Mouse (Mus musculus) liver, embryonic 11.5 days (tissue): Measurements from ENCODE around the gene Taz. TPM values are rescaled to one million over a fixed set of nuclear protein-coding genes. Genes with fewer than 3 reads are reported as not detected.
A peak's percentile ranks its signal among the peaks of the same experiment; 100 is the strongest.

Experiments used
- ATAC-seq: fragments of 200-750 bp; cut with Nextera tagmentation; replicated peaks from 2 replicates; pipeline ENCODE4 v1.8.0; 2017; ENCODE audit warnings: moderate number of reproducible peaks, mild to moderate bottlenecking, moderate TSS enrichment, moderate library complexity; ENCODE audit not compliant: low FRiP score
- DNase-seq: peaks from one replicate; pipeline ENCODE4 v3.0.0-alpha.2; 2017; ENCODE audit warnings: low spot score
- H3K27ac ChIP-seq: fragments of 300-500 bp; sonication (generic); 2 replicates; pipeline ENCODE4 v1.5.1; 2014; ENCODE audit warnings: mild to moderate bottlenecking, low read depth, low read length, control low read depth
- H3K27me3 ChIP-seq: fragments of 300-500 bp; sonication (generic); replicated peaks from 2 replicates; pipeline ENCODE4 v1.6.1; 2014; ENCODE audit warnings: low read length, mixed read lengths; ENCODE audit not compliant: control insufficient read depth, insufficient read depth
- H3K36me3 ChIP-seq: fragments of 300-500 bp; sonication (generic); 2 replicates; pipeline ENCODE4 v1.6.1; 2014; ENCODE audit warnings: mild to moderate bottlenecking, low read length, moderate library complexity, mixed read lengths; ENCODE audit not compliant: control insufficient read depth, insufficient read depth
- H3K4me1 ChIP-seq: fragments of 300-500 bp; sonication (generic); replicated peaks from 2 replicates; pipeline ENCODE4 v1.6.1; 2014; ENCODE audit warnings: low read length, mixed read lengths; ENCODE audit not compliant: control insufficient read depth, insufficient read depth
- H3K4me2 ChIP-seq: fragments of 300-500 bp; sonication (generic); 2 replicates; pipeline ENCODE4 v1.6.1; 2014; ENCODE audit warnings: mild to moderate bottlenecking, control low read depth, moderate library complexity
- H3K4me3 ChIP-seq: fragments of 300-500 bp; sonication (generic); 2 replicates; pipeline ENCODE4 v1.5.1; 2014; ENCODE audit warnings: low read depth, low read length, control low read depth
- H3K9ac ChIP-seq: fragments of 300-500 bp; sonication (generic); 2 replicates; pipeline ENCODE4 v1.6.1; 2014; ENCODE audit warnings: low read depth, low read length, control low read depth
- H3K9me3 ChIP-seq: fragments of 300-500 bp; sonication (generic); 2 replicates; pipeline ENCODE4 v1.6.1; 2016; ENCODE audit warnings: low read length, inconsistent platforms, mixed read lengths; ENCODE audit not compliant: control insufficient read depth
- WGBS: fragments of 180-500 bp; shearing (Covaris S2); extraction: QIAGEN DNeasy Blood & Tissue Kit; methylation state at CpG from one replicate; pipeline ENCODE4 v1.1.7; 2014; 5-methylcytosine and 5-hydroxymethylcytosine counted together
- polyA plus RNA-seq: library from polyadenylated mRNA; unstranded; fragments of >200 nt; fragmentation: Nextera tagmentation; extraction: Ambion mirVana; gene quantifications from 2 replicates; pipeline ENCODE4 v1.2.1, GENCODE M21; 2014

Gene Taz
- polyA plus RNA-seq, 1 experiment from 2014 or later: 48.5 TPM

- ATAC-seq (peak; percentile 89), DNase-seq (peak; percentile 83)
- Histone ChIP-seq H3K4me3 (peak within 1 kb of the TSS; percentile 68), H3K36me3 (no peaks in the 10 kb centered on the region), H3K9ac (peak within 1 kb of the TSS; percentile 83), H3K27me3 (no peaks in the 10 kb centered on the region), H3K9me3 (no peaks in the 10 kb centered on the region), H3K4me2 (peak within 1 kb of the TSS; percentile 68), H3K4me1 (no peaks in the 10 kb centered on the region; the same call in 1 of the 2 replicates), H3K27ac (peak within 1 kb of the TSS; percentile 86)
- 14% methylated on average over 42 of the region's 42 CpGs for WGBS
Measured at GRCm38 (mm10) chrX:74270062-74270901, 11.4 kb upstream of the Taz start, which contains the start of gene Rpl10. Gene Rpl10 (plus strand): TSS chrX:74270812.

- Histone ChIP-seq H3K4me2 (peak overlapping the region; percentile 68), H3K4me3 (peak overlapping the region; percentile 68), H3K9me3 (no peaks in the 10 kb centered on the region), H3K4me1 (no peaks in the 10 kb centered on the region; the same call in 1 of the 2 replicates), H3K36me3 (no peaks in the 10 kb centered on the region), H3K9ac (peak overlapping the region; percentile 83), H3K27ac (peak overlapping the region; percentile 70), H3K27me3 (no peaks in the 10 kb centered on the region)
- ATAC-seq: no peak
- WGBS: 20% methylated on average over 27 of the region's 27 CpGs
- DNase-seq: no peak
Measured at GRCm38 (mm10) chrX:74270902-74271551, 10.7 kb upstream of the Taz start.

DNA sequence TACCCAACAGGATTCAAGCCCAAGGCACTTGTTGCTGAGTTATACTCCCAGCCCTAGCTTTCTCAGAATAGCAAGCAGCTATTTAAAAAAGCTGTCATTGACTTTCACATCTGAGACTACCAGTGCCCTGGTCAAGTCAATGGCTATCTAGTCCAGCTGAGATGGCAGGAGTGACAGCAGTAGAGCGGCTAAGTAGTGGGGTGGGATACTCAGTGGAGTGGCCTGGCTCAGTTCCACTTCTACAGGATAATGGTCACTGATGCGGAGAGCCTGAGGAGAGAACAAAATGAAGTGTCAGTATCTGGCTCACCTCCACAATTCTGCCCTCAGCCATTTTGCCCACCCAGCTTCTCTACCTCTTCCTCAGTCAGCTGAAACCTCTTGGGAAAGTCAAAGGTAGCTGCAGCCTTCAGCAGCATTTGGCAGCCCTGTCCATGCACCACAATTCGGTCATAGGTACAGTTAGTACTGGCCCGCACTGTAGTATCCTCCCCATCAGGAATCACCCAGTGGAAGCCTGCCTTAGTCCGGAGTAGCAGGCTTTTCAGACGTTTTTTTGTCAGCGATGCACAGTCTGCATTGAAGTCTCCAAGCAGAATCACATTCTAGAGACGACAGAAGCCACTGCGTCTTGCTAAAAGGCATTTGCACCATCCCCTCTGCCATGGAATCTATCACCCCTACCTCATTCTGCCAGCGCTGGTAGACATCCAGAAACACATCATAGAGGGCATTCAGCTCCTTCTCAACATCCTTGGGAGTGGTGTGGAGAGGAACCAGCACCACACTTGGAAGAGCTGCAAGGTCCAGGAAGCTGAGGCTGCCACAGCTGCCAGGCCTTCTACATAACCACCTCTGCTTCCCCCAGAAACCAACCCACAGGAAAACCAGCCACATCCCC is 8.0 kb upstream of the Taz start:
- ATAC-seq (no peak), DNase-seq (no peak)
- Histone ChIP-seq H3K9me3 (no peaks in the 10 kb centered on the region), H3K4me3 (no peak overlapping the region), H3K4me1 (no peaks in the 10 kb centered on the region; the same call in 1 of the 2 replicates), H3K27me3 (no peaks in the 10 kb centered on the region), H3K4me2 (no peak overlapping the region; the same call in 1 of the 2 replicates), H3K36me3 (no peaks in the 10 kb centered on the region), H3K27ac (peak overlapping the region; percentile 25), H3K9ac (no peak overlapping the region)
- 26% methylated on average over 10 of the region's 10 CpGs for WGBS

DNA sequence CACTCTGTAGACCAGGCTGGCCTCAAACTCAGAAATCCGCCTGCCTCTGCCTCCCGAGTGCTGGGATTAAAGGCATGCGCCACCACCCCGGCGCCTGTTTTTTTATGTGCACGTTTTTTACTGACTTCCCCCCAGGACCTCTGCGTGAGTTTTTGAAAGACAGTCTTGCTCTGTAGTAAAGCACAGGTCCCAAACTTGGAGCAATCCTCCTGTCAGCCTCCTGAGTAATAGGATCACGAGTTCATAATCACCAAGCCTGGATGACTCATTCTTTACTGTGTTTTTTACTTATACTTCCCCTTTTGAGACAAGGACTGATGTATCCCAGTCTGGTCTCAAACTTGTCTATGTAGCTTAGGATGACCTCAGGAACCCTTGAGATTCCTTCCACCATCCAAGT is 3.8 kb upstream of the Taz start:
- no peaks in the 10 kb centered on the region for H3K9me3 ChIP-seq
- no peak overlapping the region for H3K4me3 ChIP-seq
- H3K27me3 ChIP-seq: no peaks in the 10 kb centered on the region
- WGBS: 68% methylated on average over 8 of the region's 8 CpGs
- ATAC-seq (no peak), DNase-seq (no peak)
- H3K27ac ChIP-seq: no peak overlapping the region
- H3K9ac ChIP-seq: no peak overlapping the region
- H3K4me1 ChIP-seq: no peaks in the 10 kb centered on the region
- H3K4me2 ChIP-seq: no peak overlapping the region
- H3K36me3 ChIP-seq: no peaks in the 10 kb centered on the region

DNA sequence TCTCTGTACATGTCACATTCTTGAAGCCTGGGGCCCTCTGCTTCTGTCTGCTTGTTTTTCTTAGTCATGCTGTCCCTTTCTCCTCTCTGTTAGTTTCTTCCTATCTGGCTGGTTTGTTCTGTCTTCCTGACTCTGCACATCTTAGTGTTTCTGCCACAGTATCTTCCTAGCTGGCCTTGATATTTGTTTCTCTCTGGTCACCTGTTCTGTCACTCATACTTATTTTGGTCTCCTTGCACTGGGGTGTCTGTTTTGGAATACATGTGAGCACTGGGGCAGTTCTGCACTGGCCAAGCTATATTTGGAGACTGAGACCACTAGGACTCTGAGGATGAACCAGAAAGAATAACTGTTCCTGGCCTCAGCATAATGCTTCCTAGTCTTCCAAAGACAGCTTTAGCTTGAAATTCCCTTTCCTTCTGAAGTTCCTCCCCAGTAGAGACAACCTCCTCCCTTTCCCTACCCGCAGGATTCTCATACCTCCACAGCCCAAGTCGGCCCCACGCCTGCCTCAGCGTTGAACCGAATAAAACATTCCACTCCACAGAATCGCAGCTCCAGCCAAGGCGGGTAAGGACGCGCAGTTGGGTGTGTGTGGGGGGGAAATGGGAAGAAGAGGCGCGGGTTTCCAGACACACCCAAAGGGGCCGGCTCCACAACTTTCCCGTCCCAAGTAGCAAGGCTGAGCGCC is 526 bp upstream of the Taz start:
- Histone ChIP-seq H3K36me3 (no peaks in the 10 kb centered on the region), H3K27ac (peak overlapping the region; percentile 93), H3K9ac (peak overlapping the region; percentile 66), H3K9me3 (no peaks in the 10 kb centered on the region), H3K4me2 (peak overlapping the region; percentile 87), H3K4me3 (peak overlapping the region; percentile 71), H3K4me1 (0 out of 2 replicates have a peak, but pooled peaks cover 3% of the 10 kb centered on the region), H3K27me3 (no peaks in the 10 kb centered on the region)
- WGBS: 15% methylated on average over 14 of the region's 14 CpGs
- ATAC-seq (0 out of 2 replicates have a peak, but pooled peaks have one; percentile 29), DNase-seq (no peak)

DNA sequence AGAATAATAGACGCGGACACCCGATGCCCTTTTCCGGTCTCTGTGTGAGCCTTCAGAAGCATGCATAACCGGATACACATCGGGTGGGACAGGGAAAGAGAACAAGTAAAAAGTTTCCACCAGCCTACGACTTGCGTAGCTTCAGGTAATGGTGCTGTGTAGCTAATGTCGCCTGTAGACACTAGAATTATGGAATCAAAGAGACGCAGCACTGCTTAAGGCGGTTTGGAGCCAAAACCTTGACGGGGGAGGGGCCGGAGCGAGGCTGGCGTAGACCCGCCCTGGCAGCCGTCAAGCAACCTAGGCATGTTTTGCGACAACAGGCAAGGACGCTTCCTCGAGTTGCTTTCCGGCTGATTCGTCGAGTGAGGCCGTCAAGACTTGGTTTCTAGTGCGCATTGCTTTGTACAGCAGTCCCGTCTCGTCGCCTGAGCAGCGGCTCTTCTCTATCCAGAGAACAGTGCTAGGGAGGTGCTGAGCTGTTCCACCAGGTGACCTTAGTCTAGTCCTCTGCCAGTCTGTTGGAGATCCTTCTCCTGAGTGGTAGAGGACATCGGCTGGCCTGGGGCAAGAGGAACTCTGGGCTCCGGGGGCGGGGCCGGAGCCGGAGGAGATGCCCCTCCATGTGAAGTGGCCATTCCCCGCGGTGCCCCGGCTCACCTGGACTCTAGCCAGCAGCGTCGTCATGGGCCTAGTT is 831 bp downstream of the Taz start:
- Histone ChIP-seq H3K36me3 (no peaks in the 10 kb centered on the region), H3K9ac (peak overlapping the region; percentile 73), H3K27ac (peak overlapping the region; percentile 93), H3K27me3 (no peaks in the 10 kb centered on the region), H3K9me3 (no peaks in the 10 kb centered on the region), H3K4me2 (peak overlapping the region; percentile 87), H3K4me1 (0 out of 2 replicates have a peak, but pooled peaks cover 3% of the 10 kb centered on the region), H3K4me3 (peak overlapping the region; percentile 71)
- peak; percentile 64 for ATAC-seq
- WGBS: 15% methylated on average over 39 of the region's 39 CpGs
- peak; percentile 74 for DNase-seq

- no peak for DNase-seq
- 24% methylated on average over 5 of the region's 5 CpGs for WGBS
Measured at GRCm38 (mm10) chrX:74283092-74283437, 1.4 kb downstream of the Taz start.

More at GRCm38 (mm10) chrX:74283092-74283437, 1.4 kb downstream of the Taz start:
- peak overlapping the region; percentile 67; the same call in 1 of the 2 replicates for H3K27ac ChIP-seq
- peak overlapping the region; percentile 73 for H3K9ac ChIP-seq
- ATAC-seq: 0 out of 2 replicates have a peak, but pooled peaks have one; percentile 1
- H3K9me3 ChIP-seq: no peaks in the 10 kb centered on the region
- 0 out of 2 replicates have a peak, but pooled peaks cover 3% of the 10 kb centered on the region for H3K4me1 ChIP-seq
- H3K27me3 ChIP-seq: no peaks in the 10 kb centered on the region
- peak overlapping the region; percentile 71 for H3K4me3 ChIP-seq
- H3K36me3 ChIP-seq: no peaks in the 10 kb centered on the region
- peak overlapping the region; percentile 87 for H3K4me2 ChIP-seq
